Mouse (Mus musculus) frontal cortex, adult (tissue): ENCODE measurements at regions not wholly inside any gene's neighbourhood (a gene's known extent, or its start where the extent isn't known, plus 50 kb on each side); places are given as distances from the start of the nearest gene placed in this dataset.

Experiments
- ATAC-seq: cut with Nextera tagmentation; 2 replicates; pipeline ENCODE4 v1.9.2; 2017; ENCODE audit warnings: mild to moderate bottlenecking, moderate library complexity, mixed read lengths; ENCODE audit not compliant: low TSS enrichment

DNA sequence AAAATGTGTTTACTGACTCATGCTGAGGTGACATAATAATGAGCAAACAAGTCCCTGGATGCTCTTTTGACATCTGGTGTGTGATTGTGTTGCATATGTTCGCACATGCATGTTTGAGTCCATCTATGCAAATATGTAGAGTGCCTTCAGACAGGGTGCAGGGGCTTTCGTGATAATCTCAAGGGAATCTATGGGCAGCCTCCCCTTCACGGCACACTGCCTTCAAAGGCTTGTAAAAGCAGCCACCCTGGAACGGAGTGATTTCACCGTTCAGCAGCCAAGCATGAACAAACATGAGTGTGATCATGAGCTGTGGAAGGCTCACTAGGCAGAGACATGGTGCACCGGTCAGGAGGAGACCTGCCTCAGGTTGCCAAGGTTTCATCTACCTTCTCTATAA lies 57.1 kb upstream of the Mbip start:
- ATAC-seq: no peak

DNA sequence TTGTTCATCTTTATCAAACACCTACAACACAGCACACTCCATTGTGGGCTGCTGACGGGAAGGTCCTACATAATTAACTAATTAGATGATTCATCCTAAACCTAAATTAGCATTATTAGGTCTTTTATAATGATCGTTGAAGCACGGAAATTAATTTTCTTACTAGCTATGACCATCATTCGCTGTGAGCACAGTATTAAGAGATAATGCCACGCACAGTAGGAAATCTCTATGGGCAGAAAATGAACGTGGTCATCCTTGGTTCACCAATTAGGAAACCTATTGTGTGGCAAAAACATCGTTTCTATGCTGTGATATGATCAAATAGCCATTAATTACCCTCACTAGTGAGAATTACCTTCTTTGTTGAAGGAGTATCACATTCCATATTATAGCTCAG lies 56.4 kb upstream of the Mbip start:
- ATAC-seq: no peak
